Mouse (Mus musculus) mouse trophoblast stem cell (cell line): ENCODE data around the gene Mrpl10.

Experiments used
- in situ Hi-C, 2 experiments: fragments of 300-500 bp; cut with MseI, MboI; formaldehyde crosslinking; loops; 2 replicates in 1 of 2; 3 replicates in 1 of 2; pipeline ENCODE4 v1.15.1; 2025

Gene Mrpl10

DNA sequence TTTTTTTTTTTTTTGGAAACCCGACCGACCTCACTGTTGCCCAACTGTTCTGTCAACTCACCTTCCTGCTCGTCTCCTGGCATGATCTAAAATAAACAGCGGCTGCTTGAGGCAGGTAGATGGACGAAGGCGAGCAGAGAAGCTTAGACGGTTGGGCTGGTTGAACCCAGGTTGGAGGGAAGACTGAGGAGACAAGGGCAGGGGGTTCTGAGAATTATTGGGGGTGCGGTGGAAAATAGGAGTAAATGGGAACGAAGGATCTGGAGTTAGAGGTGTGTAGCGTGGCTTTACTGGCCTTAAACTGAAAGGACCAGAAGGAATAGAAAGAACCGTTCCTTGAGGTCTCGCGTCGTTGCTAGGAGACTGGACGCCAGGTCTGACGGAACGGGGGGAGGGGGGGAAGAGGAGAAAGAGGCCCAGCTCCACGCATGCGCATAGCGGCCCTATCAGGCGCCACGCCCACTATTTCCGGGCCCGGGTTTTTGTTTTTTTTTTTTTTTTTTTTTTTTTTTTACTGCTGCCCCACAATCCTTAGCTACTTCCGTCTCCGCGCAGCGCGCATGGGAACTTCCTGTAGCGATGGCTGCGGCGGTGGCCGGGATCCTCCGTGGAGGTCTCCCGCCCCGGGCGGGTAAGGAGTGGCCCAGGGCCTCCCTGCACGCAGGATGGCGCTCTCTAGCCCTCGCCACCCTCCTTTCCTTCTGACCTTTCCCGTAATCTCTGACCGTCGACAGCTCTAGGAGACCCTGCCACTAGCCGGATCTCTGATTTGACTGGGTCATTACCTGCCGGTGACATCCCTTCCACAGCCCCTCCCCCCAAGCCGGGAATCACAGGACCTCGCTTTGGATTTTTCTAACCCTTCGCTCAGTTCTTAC is at the start of gene Mrpl10, which contains the start of gene Lrrc46:
Gene Mrpl10, plus strand, starts transcription at position 539 of the 878 bp plus-strand sequence.
Gene Lrrc46, minus strand, starts transcription at position 386 of the 878 bp plus-strand sequence.
- in situ Hi-C loops, result no loop called here

DNA sequence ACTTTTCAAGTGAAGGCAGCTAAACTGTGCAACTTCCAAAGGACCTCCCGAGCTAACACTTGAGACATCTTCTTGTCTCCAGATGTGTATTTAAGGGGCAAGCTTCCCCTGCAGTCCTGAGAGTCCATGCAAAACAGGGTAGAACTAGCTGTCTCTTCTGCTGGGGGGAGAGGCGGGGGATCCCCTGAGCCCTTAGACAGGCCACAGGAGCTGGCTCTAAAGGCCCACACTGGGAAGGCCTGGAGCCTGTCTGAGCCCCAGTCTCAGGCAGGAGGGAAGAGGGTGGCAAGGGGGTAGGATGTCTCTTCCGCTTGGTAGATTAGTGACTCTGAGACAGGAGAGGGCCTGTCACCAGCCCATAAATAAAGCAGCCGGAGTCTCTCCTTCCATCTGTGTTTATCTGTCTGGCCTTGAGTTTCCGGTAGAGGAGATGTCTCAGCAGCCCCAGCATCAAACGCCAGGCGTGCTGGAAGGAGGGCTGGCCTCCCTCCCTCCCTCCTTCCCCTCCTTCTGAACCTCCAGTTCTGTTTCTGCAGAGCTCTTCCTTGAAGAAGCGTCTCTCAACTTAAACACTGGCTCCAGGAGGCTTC is 48.5 kb upstream of the Mrpl10 start:
- in situ Hi-C loops, result no loop called here

DNA sequence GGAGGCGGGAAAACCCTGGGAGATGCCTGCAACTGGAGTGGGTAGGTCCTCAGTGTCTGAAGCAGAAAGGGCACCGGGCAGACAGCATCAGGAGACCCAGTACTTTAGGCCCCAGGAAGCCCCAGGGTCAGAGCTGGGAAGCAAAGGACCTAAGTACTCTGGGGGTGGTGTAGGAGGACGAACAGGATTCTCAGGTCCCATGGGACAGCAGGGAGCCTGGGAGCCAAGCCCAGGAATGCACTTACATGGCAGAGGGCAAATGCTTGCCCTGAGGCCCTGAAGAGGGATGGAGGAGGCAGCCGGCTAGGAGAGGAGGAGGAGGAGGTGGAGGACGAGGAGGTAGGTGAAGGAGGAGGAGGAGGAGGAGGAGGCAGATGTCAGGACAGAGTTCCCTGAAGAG is 46.3 kb upstream of the Mrpl10 start:
- in situ Hi-C loops, result no loop called here

DNA sequence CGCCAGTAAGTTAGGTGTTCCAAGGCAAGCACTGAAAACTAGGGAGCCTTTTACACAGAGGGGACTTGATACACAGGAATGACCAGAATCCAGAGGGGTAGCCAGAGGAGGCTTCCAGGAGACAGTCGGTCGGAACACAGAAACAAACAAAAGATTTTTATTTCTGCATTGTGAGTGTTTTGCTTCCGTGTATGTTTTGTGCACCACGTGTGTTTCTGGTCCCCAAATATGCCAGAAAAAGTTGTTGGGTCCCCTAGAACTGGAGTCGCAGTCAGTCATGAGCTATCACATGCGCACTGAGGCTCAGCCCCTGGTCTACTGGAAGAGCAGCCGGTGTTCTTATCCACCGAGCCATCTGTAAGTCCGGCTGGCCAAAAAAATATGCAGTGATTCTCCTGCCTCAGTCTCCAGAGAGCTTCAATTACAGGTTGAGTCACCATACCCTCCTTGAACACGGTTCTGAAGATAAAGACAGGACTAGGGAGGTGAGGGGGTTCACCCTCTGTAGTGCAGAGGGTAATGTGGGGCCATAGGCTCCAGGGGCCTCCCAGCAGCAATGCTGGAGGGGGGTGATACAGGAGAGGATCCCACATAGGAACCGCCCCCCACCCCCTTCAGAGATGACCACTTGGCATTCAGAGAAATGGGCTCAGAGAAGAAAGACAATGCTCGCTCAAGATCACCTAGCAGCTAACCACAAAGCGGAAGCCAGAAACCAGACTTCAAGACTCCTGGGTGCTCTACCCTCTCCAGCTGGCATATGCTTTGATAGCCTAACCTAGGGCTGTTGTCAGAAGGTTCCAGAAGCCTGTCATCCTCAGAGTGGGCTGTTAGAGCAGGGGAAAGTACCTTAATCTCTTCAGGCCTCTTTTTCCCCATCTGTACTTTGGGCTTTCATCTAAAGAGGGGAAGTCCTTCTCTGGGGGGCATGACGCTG is 45.3 kb upstream of the Mrpl10 start:
- in situ Hi-C loops, result no loop called here

DNA sequence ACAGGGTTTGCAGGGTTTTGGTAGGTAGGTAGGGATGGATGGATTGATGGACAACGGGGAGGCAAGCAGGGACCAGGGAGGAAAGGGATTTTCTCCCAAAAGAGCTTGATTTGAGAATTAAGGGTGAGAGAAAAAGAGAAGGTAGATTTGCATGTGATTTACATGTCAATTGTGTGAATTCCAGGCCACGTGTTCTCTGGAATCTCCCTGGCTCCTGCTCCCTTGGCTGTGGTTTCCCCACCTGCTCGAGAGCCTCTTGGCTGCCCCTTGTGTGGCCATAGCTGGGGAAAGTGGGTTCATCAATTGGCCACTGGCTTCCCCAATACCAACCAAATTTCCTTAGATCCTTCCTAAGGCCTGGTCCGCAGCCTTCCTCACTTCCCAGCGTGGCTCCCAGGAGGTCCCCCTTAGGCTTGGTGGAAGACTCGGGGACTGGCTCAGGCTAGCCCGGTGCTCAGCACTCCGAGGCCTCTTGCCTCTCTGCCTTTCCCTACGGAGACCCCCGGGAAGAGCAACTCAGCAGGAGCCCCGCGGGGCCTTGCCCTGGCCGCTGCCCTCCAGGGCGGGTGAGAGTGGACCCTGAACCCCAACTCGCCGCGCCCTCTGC is 44.5 kb upstream of the Mrpl10 start:
- in situ Hi-C loops, result no loop called here

DNA sequence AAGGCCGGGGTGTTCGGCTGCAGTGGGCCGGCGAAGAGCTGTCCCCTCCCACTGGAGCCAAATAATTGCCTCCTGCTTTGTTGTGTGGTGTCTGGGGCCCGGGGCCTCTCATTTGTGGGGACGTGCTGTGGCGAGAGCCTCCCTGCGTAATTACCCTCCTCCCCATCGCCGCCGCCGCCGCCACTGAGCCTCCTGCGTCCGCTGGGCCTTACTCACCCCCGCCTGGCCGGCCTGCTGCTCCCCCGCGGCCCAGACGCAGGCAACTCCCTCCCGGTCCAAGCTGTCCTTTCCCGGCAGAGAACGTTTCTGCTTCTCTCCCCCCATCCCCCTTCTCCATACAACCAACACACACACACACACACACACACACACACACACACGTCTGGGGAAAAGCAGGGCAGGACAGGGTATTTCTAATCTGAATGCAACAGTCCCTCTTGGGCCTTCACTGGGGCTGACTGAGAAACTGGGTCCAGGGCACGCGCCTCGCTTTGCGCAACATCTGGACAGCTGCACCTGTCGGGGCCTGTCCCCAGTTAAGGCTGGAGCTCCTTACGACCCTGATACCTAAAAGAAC is 43.9 kb upstream of the Mrpl10 start:
- in situ Hi-C loops, result no loop called here

DNA sequence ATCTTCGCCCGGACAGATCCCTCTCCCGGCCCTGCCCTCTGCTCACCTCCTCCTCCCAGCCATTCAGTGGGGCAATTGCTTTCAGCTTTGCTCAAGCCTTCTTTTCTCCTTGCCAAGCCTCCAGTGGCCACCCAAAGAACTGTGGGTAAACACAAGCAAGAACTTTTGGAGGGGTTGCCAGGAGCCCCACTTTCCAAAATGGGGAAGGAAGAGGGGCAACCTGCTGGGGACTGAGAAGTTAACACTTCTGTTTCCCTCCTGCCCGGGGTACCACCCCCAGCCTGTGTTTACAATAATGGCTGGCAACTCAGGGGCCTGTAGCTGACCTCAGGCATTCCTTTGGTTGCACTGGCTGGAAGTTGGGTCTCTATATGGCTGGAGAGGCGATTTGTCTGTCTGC is 38.2 kb upstream of the Mrpl10 start:
- in situ Hi-C loops, result no loop called here

DNA sequence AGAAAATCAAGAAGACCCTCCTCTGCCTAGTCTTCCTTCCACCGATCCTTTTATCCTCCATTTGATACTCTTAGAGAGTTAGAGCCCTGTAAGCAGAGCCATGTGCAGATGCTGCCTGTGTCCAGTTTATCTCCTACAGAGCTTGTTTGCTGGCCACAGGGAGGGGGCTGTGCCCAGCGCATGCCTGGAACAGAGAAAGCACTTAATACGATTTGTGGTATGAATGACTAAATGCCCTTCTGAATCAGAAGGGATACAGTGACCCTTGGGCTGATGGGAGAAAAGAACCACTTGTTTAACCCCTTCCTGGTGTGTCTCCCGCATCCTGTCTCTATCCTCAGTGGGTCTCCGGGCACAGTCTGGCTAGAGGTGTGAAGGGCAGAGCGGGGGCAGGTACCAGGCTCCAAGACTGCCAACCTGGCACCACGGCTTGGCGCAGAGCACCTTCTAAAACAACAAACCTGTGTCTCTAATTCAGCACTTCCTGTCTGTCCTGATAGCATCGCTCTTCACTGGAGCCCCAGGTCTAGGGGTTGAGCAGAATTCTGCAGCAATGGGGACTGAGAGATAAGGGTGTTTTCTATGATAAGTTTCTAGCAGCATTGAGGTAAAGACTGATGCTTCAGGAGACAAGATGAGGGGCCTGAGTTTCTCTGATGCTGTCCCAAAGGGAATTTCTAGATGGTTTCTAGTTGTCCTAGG is 34.1 kb upstream of the Mrpl10 start:
- in situ Hi-C loops, result no loop called here

DNA sequence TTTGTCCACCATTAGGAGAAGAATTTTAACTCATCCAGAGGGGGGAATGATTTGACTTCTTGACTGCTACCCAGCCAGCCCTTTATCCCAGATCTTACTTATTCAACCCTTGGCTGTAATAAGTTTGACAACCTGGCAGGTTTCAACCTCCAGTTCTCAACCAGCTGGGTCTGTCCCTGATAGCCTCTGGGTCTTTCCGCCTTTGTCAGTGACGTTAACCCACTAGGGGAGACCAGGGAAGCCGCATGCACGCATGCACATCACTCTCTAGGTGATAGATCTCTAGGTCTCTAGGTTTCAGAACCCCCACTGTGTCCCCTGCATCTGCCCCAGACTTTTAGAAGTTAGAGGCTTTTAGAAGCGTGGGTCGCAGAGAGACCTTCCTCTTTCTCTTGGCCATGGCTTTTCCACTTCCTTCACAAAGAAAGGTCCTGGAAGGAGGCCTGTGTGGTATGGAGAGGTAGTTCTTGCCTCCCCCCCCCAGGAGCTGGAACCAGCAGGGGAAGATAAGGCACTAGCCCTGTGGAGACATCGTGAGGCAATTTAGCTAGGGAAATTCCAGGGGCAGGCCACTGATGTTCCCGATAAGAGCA is 32.1 kb upstream of the Mrpl10 start:
- in situ Hi-C loops, result no loop called here

DNA sequence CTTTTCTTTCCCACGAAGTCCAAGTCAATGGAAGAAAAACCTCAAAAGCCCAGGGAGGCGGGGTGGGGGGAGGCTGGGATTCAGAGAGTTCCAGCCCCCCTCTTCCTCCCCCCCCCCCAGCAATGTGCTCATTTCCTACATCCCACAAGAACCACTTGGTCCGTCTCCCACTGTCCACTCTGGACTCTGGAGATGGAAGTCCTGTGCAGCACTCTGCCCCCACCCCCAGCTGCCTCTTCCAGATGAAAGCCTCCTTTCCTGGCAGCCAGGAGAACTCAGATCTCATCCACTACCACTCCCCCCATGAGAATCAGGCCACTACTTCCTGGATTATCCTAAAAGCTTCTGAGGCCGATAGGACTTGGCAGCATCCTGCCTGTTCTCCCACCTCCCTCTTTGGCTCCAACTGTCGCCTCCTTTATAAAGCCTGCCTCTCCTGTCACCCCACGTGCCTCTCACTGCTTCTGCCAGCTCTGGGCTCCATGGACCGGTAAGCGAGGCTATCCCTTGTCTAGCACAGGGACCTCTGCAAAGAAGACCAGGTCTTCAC is 28.2 kb upstream of the Mrpl10 start, which contains the start of gene Sp6:
Gene Sp6, plus strand, starts transcription at position 274 of the 550 bp plus-strand sequence.
- in situ Hi-C loops, result no loop called here

DNA sequence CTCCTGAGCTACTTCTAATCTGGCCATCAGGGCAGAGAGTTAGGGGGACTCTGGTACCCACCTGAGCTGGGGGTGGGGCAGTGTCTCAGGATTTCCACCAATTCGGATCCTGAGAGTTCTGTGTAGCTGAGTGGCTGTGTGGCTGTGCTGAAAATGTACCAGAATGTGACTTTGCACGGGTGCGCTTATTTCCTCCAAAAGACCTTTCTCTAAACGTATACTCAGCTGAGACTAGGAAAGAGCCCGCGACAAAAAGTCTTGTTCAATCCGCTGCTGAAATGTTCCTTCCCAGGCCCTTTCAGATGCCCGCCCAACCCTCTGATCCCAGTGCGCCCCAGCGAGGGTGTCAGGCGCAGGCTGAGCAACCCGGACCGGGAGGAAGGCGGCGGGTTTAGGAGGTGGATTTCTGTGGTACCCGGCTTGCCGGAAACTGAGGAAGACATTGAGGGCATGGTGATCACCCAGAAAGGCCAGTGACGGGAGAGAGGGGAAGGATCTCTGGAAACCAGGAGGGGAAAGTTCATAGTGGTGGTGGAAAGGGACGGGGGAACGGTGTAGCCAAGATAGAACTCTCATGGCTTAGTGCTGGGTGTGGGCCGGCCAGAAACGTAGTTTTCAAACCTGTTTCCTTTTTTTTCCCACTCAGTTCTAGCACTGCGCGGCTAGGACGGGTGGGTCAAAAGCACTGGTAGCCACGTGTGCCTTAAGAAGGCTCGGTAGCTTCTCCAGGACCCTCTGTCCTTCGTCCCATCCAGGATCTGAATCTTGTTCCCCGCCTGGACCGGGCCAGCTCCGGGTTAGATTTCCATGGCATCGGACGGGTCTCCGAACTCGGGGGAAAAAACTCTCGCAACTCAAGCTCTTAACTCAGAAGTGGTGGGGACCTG is 23.4 kb upstream of the Mrpl10 start:
- in situ Hi-C loops, result no loop called here

DNA sequence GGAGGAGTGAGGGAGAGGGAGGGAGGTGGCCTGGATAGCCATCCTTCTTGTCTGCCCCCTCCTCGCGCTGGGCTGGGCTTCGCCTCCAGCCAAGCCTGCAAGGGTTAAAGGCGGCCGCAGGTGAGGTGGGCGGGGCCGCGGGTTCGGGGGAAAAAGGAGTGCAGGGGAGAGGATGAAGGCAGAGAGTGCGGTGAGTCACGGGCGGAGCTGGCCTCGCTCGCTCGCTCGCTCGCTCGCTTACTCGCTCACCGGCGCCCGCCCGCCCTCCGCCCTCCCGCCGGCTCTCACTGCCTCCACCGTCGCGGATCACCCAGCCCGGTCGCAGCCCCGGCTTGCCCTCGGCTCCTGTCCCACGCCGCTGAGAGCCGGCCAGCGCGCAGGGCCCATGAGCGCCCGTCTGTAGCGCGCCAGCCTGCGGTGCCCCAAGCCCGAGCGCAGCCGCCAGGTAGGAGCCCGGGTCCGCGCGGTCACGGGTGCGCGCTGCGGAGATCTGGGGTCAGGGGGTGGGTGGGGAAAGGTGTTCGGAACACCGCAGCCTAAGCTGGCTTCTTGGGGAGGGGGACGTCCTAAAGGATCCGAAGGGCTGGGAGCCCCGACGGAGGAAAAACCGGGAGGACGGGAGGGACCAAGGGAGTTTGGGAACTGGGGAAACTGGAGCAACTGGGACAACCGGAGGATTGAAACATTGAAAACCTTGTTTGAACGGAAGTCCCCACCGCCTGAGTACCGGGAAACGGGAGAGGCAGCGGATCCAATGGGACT is 22.6 kb upstream of the Mrpl10 start:
- in situ Hi-C loops, result no loop called here

DNA sequence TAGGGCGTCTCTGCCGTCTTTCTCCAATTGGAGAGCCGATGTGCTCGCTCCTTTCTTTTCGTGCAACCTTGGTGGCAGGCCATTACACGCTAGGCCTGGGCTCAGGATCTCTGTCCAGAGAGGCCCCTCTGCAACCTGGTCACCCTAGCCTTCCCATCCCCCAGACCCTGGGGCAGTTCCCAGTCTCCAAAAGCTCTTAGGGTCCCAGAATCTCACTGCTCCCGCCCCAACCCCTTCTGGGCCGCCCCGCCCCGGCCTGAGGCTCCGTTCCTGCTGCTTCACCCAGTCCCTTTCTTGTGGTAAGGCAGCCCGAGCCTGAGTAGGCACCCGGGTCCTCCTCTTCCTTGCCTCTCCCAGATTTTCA is 22.0 kb upstream of the Mrpl10 start:
- in situ Hi-C loops, result no loop called here

DNA sequence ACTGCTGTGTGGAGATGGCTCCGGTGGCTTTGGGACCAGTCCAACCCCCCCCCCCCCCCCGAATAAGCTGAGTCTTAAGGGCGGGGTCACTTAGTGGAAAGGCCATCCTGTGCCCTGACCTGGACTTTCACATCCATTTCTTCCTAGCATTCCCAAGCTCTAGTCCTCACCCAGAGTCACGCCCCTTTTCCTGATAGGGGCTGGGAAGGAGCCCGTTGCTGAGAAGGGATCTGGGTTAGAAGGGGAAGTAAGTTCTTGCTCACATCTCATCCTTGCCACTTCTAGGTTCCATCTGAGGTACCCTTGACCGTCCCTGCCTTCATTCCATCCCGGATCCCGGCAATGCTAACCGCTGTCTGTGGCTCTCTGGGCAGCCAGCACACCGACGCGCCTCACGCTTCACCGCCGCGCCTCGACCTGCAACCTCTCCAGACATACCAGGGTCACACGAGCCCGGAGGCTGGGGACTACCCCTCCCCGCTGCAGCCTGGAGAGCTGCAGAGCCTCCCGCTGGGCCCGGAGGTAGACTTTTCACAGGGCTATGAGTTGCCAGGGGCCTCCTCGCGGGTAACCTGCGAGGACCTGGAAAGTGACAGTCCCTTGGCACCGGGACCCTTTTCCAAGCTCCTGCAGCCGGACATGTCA is 20.1 kb upstream of the Mrpl10 start:
- in situ Hi-C loops, result no loop called here

DNA sequence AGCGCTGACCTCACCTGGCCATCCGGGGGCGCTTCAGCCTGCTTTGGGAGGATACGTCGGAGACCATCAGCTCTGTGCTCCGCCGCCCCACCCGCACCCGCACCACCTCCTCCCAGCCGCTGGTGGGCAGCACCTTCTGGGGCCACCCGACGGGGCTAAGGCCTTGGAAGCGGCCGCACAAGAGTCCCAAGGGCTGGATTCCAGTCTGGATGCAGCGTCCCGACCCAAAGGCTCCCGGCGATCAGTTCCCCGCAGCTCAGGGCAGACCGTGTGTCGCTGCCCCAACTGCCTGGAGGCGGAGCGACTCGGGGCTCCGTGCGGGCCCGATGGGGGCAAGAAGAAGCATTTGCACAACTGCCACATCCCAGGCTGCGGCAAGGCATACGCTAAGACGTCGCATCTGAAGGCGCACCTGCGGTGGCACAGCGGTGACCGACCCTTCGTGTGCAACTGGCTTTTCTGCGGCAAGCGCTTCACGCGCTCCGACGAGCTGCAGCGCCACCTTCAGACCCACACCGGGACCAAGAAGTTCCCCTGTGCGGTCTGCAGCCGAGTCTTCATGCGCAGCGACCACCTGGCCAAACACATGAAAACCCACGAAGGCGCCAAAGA is 19.4 kb upstream of the Mrpl10 start:
- in situ Hi-C loops, result no loop called here

DNA sequence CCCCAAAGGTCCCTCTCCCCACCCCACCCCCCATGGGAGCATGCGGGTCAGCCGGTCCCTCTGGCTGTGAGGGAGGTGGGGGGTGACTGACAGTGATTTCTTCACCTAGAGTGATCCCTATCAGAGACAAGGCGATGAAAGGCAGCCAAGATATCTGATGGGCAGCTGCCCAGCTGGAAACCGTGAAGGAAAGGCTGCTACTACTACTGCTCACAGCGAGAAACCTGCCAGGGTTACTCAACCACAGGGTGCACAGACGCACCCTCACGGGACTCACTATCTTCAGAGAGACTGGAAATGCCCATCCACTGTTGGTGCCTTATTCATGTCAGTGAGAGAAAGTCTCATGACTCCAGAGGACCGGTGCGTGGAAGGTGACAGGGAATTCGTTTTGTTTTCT is 16.4 kb upstream of the Mrpl10 start:
- in situ Hi-C loops, result loop anchor here (5.0 kb wide), 2 partner anchors 38 to 43 kb away; partner anchors contain the start of gene Sp2 (in 1 of the 2)
